Mouse (Mus musculus): ENCODE results near the gene Gm5475. TPM values are rescaled to one million over a fixed set of nuclear protein-coding genes. Genes with fewer than 3 reads are reported as not detected.

Gene Gm5475
- total RNA-seq, 2 experiments from 2014 or later, result 0.09 TPM; not detected in 1

- no peak for DNase-seq (ENCODE audit: low spot score)
Observed at GRCm38 (mm10) chr15:100446887-100447286, 24.9 kb downstream of the Gm5475 start.

- no peak for DNase-seq (ENCODE audit: low spot score)
Observed at GRCm38 (mm10) chr15:100448572-100448971, 26.6 kb downstream of the Gm5475 start.

GRCm38 (mm10) chr15:100449495-100449894 lies 27.5 kb downstream of the Gm5475 start:
- no peak for DNase-seq (ENCODE audit: low spot score)

DNA sequence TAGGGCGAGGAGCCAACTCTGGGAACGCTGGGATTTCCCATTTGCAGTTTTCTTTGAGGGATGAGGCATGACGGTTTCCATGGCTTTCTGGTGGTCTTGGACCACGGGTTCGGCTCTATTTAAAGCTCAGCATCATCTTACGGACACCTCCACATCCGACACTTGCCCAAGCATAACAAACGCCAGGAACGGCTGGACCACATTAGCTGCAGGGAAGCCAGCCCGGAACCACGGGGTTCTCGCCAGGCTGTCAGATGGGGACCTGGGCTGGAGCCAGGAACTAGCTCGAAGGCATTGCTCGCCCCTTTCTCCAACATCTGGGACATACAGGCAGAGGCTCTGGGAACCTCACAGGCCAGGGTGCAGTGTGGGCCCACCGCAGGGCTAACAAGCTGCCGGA lies 29.3 kb downstream of the Gm5475 start:
- peak; percentile 82 for DNase-seq (ENCODE audit: low spot score)

DNA sequence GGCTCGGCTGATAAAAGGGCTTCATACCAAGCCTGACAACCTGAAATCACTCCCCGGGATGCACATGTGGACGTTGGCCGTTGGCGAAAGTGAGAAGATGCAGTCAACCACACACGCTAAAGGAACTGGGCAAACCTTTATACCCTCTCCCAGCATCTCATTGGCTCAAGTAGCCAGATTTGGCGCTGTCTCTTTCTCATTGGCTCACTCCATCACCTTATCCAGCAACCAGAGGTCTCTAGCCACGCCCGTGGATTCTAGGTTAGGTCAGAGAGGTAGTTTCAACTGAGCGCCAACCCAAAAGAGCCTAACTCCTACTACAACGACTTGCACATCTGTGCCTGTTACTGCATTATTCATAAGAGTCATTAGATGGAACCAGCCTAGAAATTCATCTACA lies 30.5 kb downstream of the Gm5475 start:
- DNase-seq (ENCODE audit: low spot score), result no peak

GRCm38 (mm10) chr15:100456356-100456991 lies 34.5 kb downstream of the Gm5475 start:
- peak; percentile 25 for DNase-seq (ENCODE audit: low spot score)

GRCm38 (mm10) chr15:100457340-100457739 lies 35.4 kb downstream of the Gm5475 start:
- peak; percentile 64 for DNase-seq (ENCODE audit: low spot score)

- peak; percentile 60 for DNase-seq (ENCODE audit: low spot score)
Observed at GRCm38 (mm10) chr15:100458055-100458454, 36.1 kb downstream of the Gm5475 start.

DNA sequence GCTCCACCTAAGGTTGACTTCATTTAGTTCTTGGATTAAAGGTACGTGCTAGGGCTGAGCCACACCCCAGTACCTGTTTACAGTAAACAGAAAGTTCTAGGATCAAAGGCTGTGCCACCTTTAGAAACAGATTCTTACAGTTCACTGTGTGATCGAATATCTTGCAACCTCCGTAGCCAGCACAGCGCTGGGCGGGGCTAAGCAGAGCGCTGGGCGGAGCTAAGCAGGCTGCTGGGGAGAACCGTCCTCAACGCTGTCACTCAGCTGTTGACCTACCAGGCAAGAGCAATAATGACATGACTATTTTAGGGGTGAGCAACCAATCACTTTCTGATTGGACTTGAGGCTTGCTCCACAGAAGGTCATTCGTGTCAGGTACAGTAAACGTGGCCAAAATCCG lies 39.0 kb downstream of the Gm5475 start:
- peak; percentile 25 for DNase-seq (ENCODE audit: low spot score)

DNA sequence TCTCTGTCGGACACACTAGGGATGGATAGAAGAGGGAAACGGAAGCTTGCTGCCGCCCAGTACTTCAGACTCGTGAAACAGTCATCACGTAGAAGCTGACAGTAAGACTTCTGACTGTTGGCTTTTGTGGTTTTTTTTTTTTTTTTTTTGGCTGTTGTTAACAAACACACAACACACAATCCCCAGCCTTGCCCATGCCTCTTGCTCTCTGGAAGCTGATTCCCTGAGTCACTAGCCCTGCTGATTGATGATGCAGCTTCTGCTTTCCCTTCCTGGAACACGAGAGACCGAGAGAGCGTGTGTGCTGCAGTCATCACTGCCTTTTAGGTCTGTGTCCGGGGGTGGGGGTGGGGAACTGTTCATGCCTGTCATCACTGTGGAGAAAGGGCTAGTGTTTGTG lies 39.7 kb downstream of the Gm5475 start:
- DNase-seq (ENCODE audit: low spot score), result no peak

DNA sequence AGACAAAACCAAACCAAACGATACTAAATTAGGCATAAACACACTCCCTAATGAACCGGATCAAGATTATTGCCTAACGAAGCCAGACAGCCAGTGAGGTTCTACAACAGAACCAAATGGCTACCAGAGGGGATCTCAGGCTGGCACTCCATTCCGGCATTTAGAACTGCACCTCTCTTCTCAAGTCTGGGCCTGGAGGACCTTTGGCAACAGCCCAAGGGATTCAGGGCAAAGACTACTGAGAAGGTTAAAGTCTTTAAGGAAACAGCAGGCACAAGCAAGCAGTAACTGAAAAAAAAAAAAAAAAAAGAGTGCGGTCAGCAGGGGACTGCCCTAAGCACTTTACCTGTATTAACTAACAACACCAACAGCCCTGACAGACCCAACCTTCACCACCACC lies 40.1 kb downstream of the Gm5475 start:
- no peak for DNase-seq (ENCODE audit: low spot score)

GRCm38 (mm10) chr15:100463712-100464111 lies 41.8 kb downstream of the Gm5475 start:
- DNase-seq (ENCODE audit: low spot score), result peak; percentile 68

DNA sequence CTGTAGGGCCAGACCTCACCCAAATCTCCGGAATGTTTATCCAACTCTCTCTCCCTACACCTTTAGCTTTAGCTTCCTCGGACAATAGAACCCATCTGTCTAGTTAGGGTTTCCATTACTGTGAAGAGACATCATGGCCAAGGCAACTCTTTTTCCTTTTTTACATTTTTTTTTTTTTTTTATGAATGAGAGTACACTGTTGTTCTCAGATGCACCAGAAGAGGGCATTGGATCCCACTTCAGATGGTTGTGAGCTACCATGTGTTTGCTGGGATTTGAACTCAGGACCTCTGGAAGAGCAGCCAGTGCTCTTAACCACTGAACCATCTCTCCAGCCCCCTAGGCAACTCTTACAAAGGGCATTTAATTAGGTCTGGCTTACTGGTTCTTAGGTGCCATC lies 43.5 kb downstream of the Gm5475 start:
- DNase-seq (ENCODE audit: low spot score), result no peak

DNA sequence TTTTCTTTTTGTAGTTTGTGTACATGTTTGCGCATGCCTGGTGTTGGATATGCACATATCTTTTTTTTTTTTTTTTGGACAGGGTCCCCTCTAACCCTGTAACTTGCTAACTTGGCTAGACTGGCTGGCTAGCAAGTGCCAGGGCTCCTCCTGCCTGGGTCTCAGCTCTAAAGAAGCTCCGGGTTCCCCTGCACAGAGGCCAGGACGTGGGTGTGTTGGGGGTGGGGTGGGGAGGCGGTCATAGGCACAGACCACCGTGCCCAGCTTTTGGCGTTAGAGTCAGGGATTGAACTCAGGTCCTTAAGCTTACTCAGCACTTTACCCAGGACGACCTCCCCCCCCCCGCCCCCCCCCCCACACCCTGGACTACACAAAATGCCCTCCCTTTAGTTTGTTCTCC lies 45.8 kb downstream of the Gm5475 start:
- no peak for DNase-seq (ENCODE audit: low spot score)

DNA sequence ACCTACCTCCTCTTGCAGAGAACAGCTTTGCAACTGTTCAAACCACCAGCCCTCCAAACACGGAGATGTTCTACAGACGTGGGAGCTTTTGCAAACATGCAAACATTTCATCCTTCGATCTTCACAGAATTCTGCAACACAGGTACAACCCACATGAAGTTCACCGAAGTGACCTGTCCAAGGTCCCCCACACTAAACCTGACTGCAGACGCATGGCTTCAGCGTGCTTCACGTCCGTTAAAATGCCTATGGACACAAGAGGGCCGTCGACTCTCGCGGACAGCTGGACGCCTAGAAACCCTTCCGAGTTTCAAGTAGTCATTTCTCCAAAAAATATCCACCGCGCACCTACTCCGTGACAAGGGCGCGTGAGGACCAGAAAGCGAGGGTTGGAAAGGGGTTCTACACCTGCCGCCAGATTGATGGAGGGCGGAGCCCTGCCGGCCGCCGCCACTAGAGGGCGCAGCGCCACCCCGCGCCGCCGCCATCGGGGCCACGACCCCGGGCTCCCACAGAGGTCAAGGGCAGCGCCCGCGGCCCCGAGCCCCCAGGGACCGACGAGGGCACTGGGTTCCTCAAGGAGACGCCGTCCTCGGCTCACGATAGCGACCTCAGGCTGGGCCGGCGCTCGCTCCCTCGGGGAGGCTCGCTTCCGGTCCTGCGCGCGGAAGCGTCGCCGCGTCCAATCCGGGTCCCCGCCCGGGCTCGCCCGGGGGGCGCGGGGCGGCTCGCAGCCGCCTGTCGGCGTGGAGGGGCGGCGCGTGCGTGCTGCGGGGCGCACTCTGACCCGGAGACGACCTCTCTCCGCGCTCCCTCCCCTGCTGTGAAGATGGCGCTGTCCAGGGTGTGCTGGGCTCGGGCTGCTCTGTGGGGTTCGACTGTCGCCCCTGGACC lies 46.6 kb downstream of the Gm5475 start, which contains the start of gene Letmd1:
Letmd1 (plus strand) TSS at position 729 of the 894 bp plus-strand sequence.
- DNase-seq (ENCODE audit: low spot score), result peak; percentile 86

DNA sequence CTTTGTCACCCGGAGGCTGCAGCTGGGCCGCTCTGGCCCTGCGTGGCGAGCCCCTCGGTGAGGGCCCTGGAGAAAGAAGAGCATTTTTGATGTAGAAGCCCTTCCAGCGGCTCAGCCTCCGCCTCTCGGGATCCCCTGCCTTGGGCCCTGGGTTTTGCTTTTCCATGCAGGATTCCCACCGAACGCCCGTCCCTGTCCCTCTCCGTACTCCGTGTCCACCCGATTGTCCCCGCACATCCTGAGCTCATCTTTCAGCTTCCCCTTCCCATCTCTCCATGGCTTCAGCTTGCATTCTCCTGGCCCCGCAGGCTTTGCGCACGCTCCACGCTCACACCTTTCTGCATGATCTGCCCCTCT lies 47.2 kb downstream of the Gm5475 start:
- no peak for DNase-seq (ENCODE audit: low spot score)

DNA sequence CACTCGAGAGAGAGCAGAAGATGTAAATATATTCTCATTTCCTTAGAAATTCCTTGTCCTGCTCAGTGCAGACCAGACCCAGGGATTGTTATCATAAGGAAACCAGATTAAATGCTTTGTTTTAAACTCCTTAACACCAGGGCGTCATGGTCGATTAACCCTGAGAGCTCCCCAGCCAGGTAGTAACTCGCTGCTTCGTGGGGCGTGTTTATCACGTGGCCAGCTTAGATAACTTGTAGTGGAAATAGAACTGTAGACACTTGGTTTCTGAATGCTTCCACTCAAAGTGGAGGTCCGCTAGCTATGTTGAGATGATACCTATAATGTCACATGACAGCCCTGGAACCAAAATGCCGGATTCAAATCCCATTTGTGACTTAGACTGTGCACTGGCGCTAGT lies 48.1 kb downstream of the Gm5475 start:
- DNase-seq (ENCODE audit: low spot score), result no peak

- DNase-seq (ENCODE audit: low spot score), result no peak
Observed at GRCm38 (mm10) chr15:100473926-100474503, 52.1 kb downstream of the Gm5475 start.

Measured in gastrocnemius, adult 18-20 months (tissue).